Mouse (Mus musculus) heart, postnatal 4 days (tissue): ENCODE data around the gene Alms1. TPM values are rescaled to one million over a fixed set of nuclear protein-coding genes. Genes with fewer than 3 reads are reported as not detected.
"Not testable (repeated sequence)": the region's sequence is repeated elsewhere in the genome, so short reads cannot be mapped to it uniquely, and the experiment has no call there.

ENCODE experiments used
- DNase-seq: peaks from one replicate; pipeline ENCODE4 v3.0.0; 2021
- total RNA-seq, 2 experiments: library from RNA; stranded (reverse); gene quantifications; 2 replicates each; pipeline ENCODE4 v1.2.3; 2021

Alms1 gene
- total RNA-seq = 1 to 10 TPM; 5.8 to 6.5 TPM

GRCm38 (mm10) chr6:85587396-85588143 lies at the start of gene Alms1:
Gene Alms1 (plus strand): TSS chr6:85587531.
- peak; percentile 96 for DNase-seq

GRCm38 (mm10) chr6:85543351-85544175 lies 43.8 kb upstream of the Alms1 start:
- no peak for DNase-seq

- no peak for DNase-seq
These were observed 43.0 kb upstream of the Alms1 start for GRCm38 (mm10) chr6:85544251-85544881.

GRCm38 (mm10) chr6:85547642-85548041 lies 39.7 kb upstream of the Alms1 start:
- DNase-seq = no peak

- no peak for DNase-seq
These were observed 25.0 kb upstream of the Alms1 start for GRCm38 (mm10) chr6:85562374-85562773.

- DNase-seq = no peak
These were observed 14.5 kb upstream of the Alms1 start for GRCm38 (mm10) chr6:85572816-85573215.

- DNase-seq = no peak
These were observed 5.6 kb upstream of the Alms1 start for GRCm38 (mm10) chr6:85581688-85582087.

GRCm38 (mm10) chr6:85584612-85585011 lies 2.7 kb upstream of the Alms1 start:
- DNase-seq = no peak

GRCm38 (mm10) chr6:85586805-85587367 lies 445 bp upstream of the Alms1 start:
- DNase-seq = peak; percentile 5

- DNase-seq = no peak
These were observed 833 bp downstream of the Alms1 start for GRCm38 (mm10) chr6:85588164-85588563.

- DNase-seq = no peak
These were observed 1.2 kb downstream of the Alms1 start for GRCm38 (mm10) chr6:85588568-85588967.

GRCm38 (mm10) chr6:85590116-85590515 lies 2.8 kb downstream of the Alms1 start:
- no peak for DNase-seq

GRCm38 (mm10) chr6:85599310-85599709 lies 12.0 kb downstream of the Alms1 start:
- DNase-seq = no peak

- DNase-seq = no peak
These were observed 23.2 kb downstream of the Alms1 start for GRCm38 (mm10) chr6:85610511-85610910.

GRCm38 (mm10) chr6:85620826-85621225 lies 33.5 kb downstream of the Alms1 start:
- no peak for DNase-seq

GRCm38 (mm10) chr6:85621600-85621999 lies 34.3 kb downstream of the Alms1 start:
- no peak for DNase-seq

GRCm38 (mm10) chr6:85624511-85624910 lies 37.2 kb downstream of the Alms1 start:
- DNase-seq = no peak

- DNase-seq = no peak
These were observed 45.8 kb downstream of the Alms1 start for GRCm38 (mm10) chr6:85633165-85633564.

GRCm38 (mm10) chr6:85653244-85653643 lies 65.9 kb downstream of the Alms1 start:
- DNase-seq = no peak

GRCm38 (mm10) chr6:85701943-85702342 lies 114.6 kb downstream of the Alms1 start:
- peak; percentile 12 for DNase-seq

- not testable (repeated sequence) for DNase-seq
These were observed 121.9 kb downstream of the Alms1 start for GRCm38 (mm10) chr6:85709206-85709605.

- DNase-seq = not testable (repeated sequence)
These were observed 122.3 kb downstream of the Alms1 start for GRCm38 (mm10) chr6:85709607-85710006.

- not testable (repeated sequence) for DNase-seq
These were observed 125.8 kb downstream of the Alms1 start, which contains the start of gene Nat8f7 for GRCm38 (mm10) chr6:85713105-85713504. Gene Nat8f7 (minus strand): TSS chr6:85713205.
